Mouse (Mus musculus): ENCODE data around the gene F930015N05Rik. TPM values are rescaled to one million over a fixed set of nuclear protein-coding genes. Genes with fewer than 3 reads are reported as not detected.

F930015N05Rik gene
- not detected for polyA plus RNA-seq (2015; fragmentation: Illumina TruSeq; extraction: RNeasy Lipid Tissue Mini Kit (QIAGEN cat#74804); ENCODE audit: insufficient read depth, low replicate concordance)

GRCm38 (mm10) chr11:64436412-64436727 is at the start of gene F930015N05Rik:
F930015N05Rik (minus strand) TSS chr11:64436653.

GRCm38 (mm10) chr11:64434611-64435545 is 1.6 kb downstream of the F930015N05Rik start, which contains the start of gene Hs3st3a1:
Hs3st3a1 (plus strand) TSS chr11:64435332.

Other genes starting within 250 kb of the F930015N05Rik start
- gene Hs3st3a1, start 1.3 kb downstream of the F930015N05Rik start, polyA plus RNA-seq (2015; fragmentation: Illumina TruSeq; extraction: RNeasy Lipid Tissue Mini Kit (QIAGEN cat#74804); ENCODE audit: insufficient read depth, low replicate concordance): 5.3 TPM